In genomic region chr6:146825487-146825773, GRCm38 (mm10) we compare ENCODE assay signal across 23 mouse cellular contexts. TPM values are rescaled to one million over a fixed set of nuclear protein-coding genes. Genes with fewer than 3 reads are reported as not detected.
DNase-seq lines count a peak whose midpoint lies in the region; ATAC-seq and TF ChIP-seq lines count a peak whose summit lies in the region.
"Had no signal": no experiment of that assay in that cellular context is flagged by ENCODE, and none has a peak within 500 bp of the region (broad histone marks: within the 10 kb centered on the region; RNA-seq: fewer than 3 reads in every experiment).

No protein-coding gene starts in this region.

- no peaks in the 10 kb centered on the region for H3K36me3 ChIP-seq in hindbrain, embryonic 14.5 days (replicated peaks; ENCODE audit: control insufficient read depth, insufficient read depth)
- H3K36me3 ChIP-seq in hindbrain, embryonic 10.5 days, result no peaks in the 10 kb centered on the region
- no peaks in the 10 kb centered on the region for H3K36me3 ChIP-seq in midbrain, embryonic 13.5 days
- H3K36me3 ChIP-seq in midbrain, embryonic 10.5 days, result no peaks in the 10 kb centered on the region
- no peaks in the 10 kb centered on the region for H3K36me3 ChIP-seq in forebrain, postnatal 0 days (ENCODE audit: insufficient read depth)
- H3K36me3 ChIP-seq: intestine, embryonic 15.5 days; kidney, embryonic 15.5 days had no signal

- H3K9ac ChIP-seq in hindbrain, embryonic 14.5 days, result no peak overlapping the region
- no peak overlapping the region for H3K9ac ChIP-seq in midbrain, embryonic 13.5 days (replicated peaks)
- no peak overlapping the region for H3K9ac ChIP-seq in forebrain, postnatal 0 days
- H3K9ac ChIP-seq: heart, embryonic 13.5 days; intestine, embryonic 15.5 days; kidney, embryonic 15.5 days; limb, embryonic 12.5 days; liver, embryonic 14.5 days had no signal

- WGBS in hindbrain, embryonic 14.5 days, result 84% methylated on average over 1 of the region's 1 CpGs
- 75% methylated on average over 1 of the region's 1 CpGs for WGBS in hindbrain, embryonic 10.5 days
- 76% methylated on average over 1 of the region's 1 CpGs for WGBS in midbrain, embryonic 13.5 days
- WGBS in midbrain, embryonic 10.5 days, result 80% methylated on average over 1 of the region's 1 CpGs
- 75% methylated on average over 1 of the region's 1 CpGs for WGBS in forebrain, postnatal 0 days

- no peaks in the 10 kb centered on the region for H3K27me3 ChIP-seq in hindbrain, embryonic 14.5 days (ENCODE audit: control insufficient read depth, insufficient read depth, low read length)
- no peaks in the 10 kb centered on the region for H3K27me3 ChIP-seq in hindbrain, embryonic 10.5 days (ENCODE audit: insufficient read depth, poor library complexity, severe bottlenecking)
- H3K27me3 ChIP-seq in midbrain, embryonic 13.5 days, result no peaks in the 10 kb centered on the region
- H3K27me3 ChIP-seq in midbrain, embryonic 10.5 days (ENCODE audit: low read depth, poor library complexity, severe bottlenecking), result no peaks in the 10 kb centered on the region
- H3K27me3 ChIP-seq in forebrain, postnatal 0 days (ENCODE audit: insufficient read depth, low read length), result no peaks in the 10 kb centered on the region
- H3K27me3 ChIP-seq: heart, embryonic 13.5 days; intestine, embryonic 15.5 days; kidney, embryonic 15.5 days; limb, embryonic 12.5 days had no signal

- H3K4me3 ChIP-seq in hindbrain, embryonic 14.5 days (replicated peaks; ENCODE audit: low read length), result no peak overlapping the region
- H3K4me3 ChIP-seq in hindbrain, embryonic 10.5 days, result no peak overlapping the region
- no peak overlapping the region for H3K4me3 ChIP-seq in midbrain, embryonic 13.5 days (replicated peaks)
- no peak overlapping the region for H3K4me3 ChIP-seq in midbrain, embryonic 10.5 days
- H3K4me3 ChIP-seq in forebrain, postnatal 0 days (ENCODE audit: low read depth, low read length), result no peak overlapping the region
- H3K4me3 ChIP-seq: erythroblast, embryonic 14.5 days; heart, embryonic 13.5 days; intestine, embryonic 15.5 days; kidney, embryonic 15.5 days; limb, embryonic 12.5 days had no signal

- 0 out of 2 replicates have a peak, but pooled peaks have one; percentile 27 for ATAC-seq in hindbrain, embryonic 14.5 days (ENCODE audit: low FRiP score)
- peak; percentile 50; the same call in 1 of the 2 replicates for ATAC-seq in midbrain, embryonic 13.5 days
- ATAC-seq in forebrain, postnatal 0 days, result peak; percentile 36

- DNase-seq in hindbrain, embryonic 14.5 days (ENCODE audit: low spot score), result no peak
- no peak for DNase-seq in hindbrain, embryonic 10.5 days (ENCODE audit: low spot score)
- no peak for DNase-seq in midbrain, embryonic 10.5 days (ENCODE audit: low spot score)
- no peak for DNase-seq in forebrain, postnatal 0 days
- DNase-seq in adrenal gland, adult 2 months, result no peak
- no peak for DNase-seq in ovary, adult 18-20 months (ENCODE audit: low spot score)
- DNase-seq: heart, adult 11 months had no signal

- no peak for TF ChIP-seq CTCF in forebrain, postnatal 0 days (IDR thresholded peaks at IDR 0.05; ENCODE audit: low read depth)

- H3K4me1 ChIP-seq in hindbrain, embryonic 14.5 days (replicated peaks; ENCODE audit: control insufficient read depth, insufficient read depth, low read length), result no peaks in the 10 kb centered on the region
- no peaks in the 10 kb centered on the region for H3K4me1 ChIP-seq in hindbrain, embryonic 10.5 days (replicated peaks)
- H3K4me1 ChIP-seq in midbrain, embryonic 13.5 days (replicated peaks), result no peaks in the 10 kb centered on the region
- no peaks in the 10 kb centered on the region for H3K4me1 ChIP-seq in midbrain, embryonic 10.5 days
- no peaks in the 10 kb centered on the region for H3K4me1 ChIP-seq in forebrain, postnatal 0 days (ENCODE audit: insufficient read depth)
- H3K4me1 ChIP-seq: heart, embryonic 13.5 days; intestine, embryonic 15.5 days; kidney, embryonic 15.5 days; limb, embryonic 12.5 days had no signal

- no peak overlapping the region for H3K4me2 ChIP-seq in hindbrain, embryonic 14.5 days (replicated peaks)
- no peak overlapping the region for H3K4me2 ChIP-seq in midbrain, embryonic 13.5 days (replicated peaks)
- H3K4me2 ChIP-seq in forebrain, postnatal 0 days (ENCODE audit: low read depth), result no peak overlapping the region
- H3K4me2 ChIP-seq: heart, embryonic 13.5 days; intestine, embryonic 15.5 days; limb, embryonic 12.5 days had no signal

- no peaks in the 10 kb centered on the region for H3K9me3 ChIP-seq in hindbrain, embryonic 14.5 days (ENCODE audit: control insufficient read depth, low read length)
- no peaks in the 10 kb centered on the region for H3K9me3 ChIP-seq in hindbrain, embryonic 10.5 days
- no peaks in the 10 kb centered on the region for H3K9me3 ChIP-seq in midbrain, embryonic 13.5 days
- no peaks in the 10 kb centered on the region for H3K9me3 ChIP-seq in midbrain, embryonic 10.5 days (replicated peaks)
- H3K9me3 ChIP-seq in forebrain, postnatal 0 days (ENCODE audit: low read length), result no peaks in the 10 kb centered on the region
- H3K9me3 ChIP-seq: heart, embryonic 13.5 days; intestine, embryonic 15.5 days; kidney, embryonic 15.5 days; limb, embryonic 12.5 days had no signal

- H3K27ac ChIP-seq in hindbrain, embryonic 14.5 days, result no peak overlapping the region
- no peak overlapping the region for H3K27ac ChIP-seq in hindbrain, embryonic 10.5 days
- no peak overlapping the region for H3K27ac ChIP-seq in midbrain, embryonic 13.5 days
- no peak overlapping the region for H3K27ac ChIP-seq in midbrain, embryonic 10.5 days (replicated peaks)
- H3K27ac ChIP-seq in forebrain, postnatal 0 days (ENCODE audit: low read depth, low read length), result no peak overlapping the region
- H3K27ac ChIP-seq: heart, embryonic 13.5 days; intestine, embryonic 15.5 days; kidney, embryonic 15.5 days; limb, embryonic 12.5 days; liver, embryonic 14.5 days had no signal

RNA-seq across cellular contexts. Expression of gene Smco2, which starts 24.5 kb away (rescaled TPM):
- not detected in 2 replicates for polyA plus RNA-seq in hindbrain, embryonic 14.5 days (2014; fragmentation: Nextera tagmentation; extraction: Ambion mirVana)
- not detected in 2 replicates for polyA plus RNA-seq in hindbrain, embryonic 10.5 days (2016; fragmentation: Nextera tagmentation; extraction: Ambion mirVana)
- polyA plus RNA-seq in midbrain, embryonic 13.5 days (2015; fragmentation: Nextera tagmentation; extraction: Ambion mirVana), result not detected in 2 replicates
- not detected in 2 replicates for polyA plus RNA-seq in midbrain, embryonic 10.5 days (2016; fragmentation: Nextera tagmentation; extraction: Ambion mirVana)
- total RNA-seq in forebrain, postnatal 0 days (2014; rRNA removed), result not detected in 2 replicates
- not detected in 2 replicates for polyA plus RNA-seq in forebrain, postnatal 0 days (2015; fragmentation: Nextera tagmentation; extraction: Ambion mirVana)
- not detected for total RNA-seq in adrenal gland, adult 2 months (2021)
- not detected in 2 replicates for polyA plus RNA-seq in adrenal gland, adult 2 months (2012; rRNA removed)
- total RNA-seq: gastrocnemius, postnatal 10 days; layer of hippocampus, postnatal 14 days; left cerebral cortex, postnatal 10 days; monocyte, adult 5-6 weeks; neutrophil, adult 5-6 weeks had no signal
- polyA plus RNA-seq: erythroblast, embryonic 14.5 days; heart, embryonic 13.5 days; intestine, embryonic 15.5 days; kidney, embryonic 15.5 days; large intestine, adult 2 months; limb, embryonic 12.5 days; liver, embryonic 14.5 days; lung, embryonic 16.5 days; spleen, adult 2 months; stomach, embryonic 14.5 days had no signal

RNA-seq across cellular contexts. Expression of gene Arntl2, which starts 29.6 kb away (rescaled TPM):
- 2.5 TPM in 2 replicates for polyA plus RNA-seq in hindbrain, embryonic 14.5 days (2014; fragmentation: Nextera tagmentation; extraction: Ambion mirVana)
- 1.5 and 2.1 TPM in 2 replicates for polyA plus RNA-seq in hindbrain, embryonic 10.5 days (2016; fragmentation: Nextera tagmentation; extraction: Ambion mirVana)
- 1.8 and 2.6 TPM in 2 replicates for polyA plus RNA-seq in midbrain, embryonic 13.5 days (2015; fragmentation: Nextera tagmentation; extraction: Ambion mirVana)
- polyA plus RNA-seq in midbrain, embryonic 10.5 days (2016; fragmentation: Nextera tagmentation; extraction: Ambion mirVana), result 1.9 and 2.0 TPM in 2 replicates
- 2.7 and 3.5 TPM in 2 replicates for total RNA-seq in forebrain, postnatal 0 days (2014; rRNA removed)
- 2.3 and 4.5 TPM in 2 replicates for polyA plus RNA-seq in forebrain, postnatal 0 days (2015; fragmentation: Nextera tagmentation; extraction: Ambion mirVana)
- 1 to 10 TPM; 1.6 TPM for total RNA-seq in adrenal gland, adult 2 months (2021)
- polyA plus RNA-seq in adrenal gland, adult 2 months (2012; rRNA removed), result 6.1 and 8.9 TPM in 2 replicates
- polyA plus RNA-seq: erythroblast, embryonic 14.5 days had no signal
